29 mouse cellular contexts compared by ENCODE assay signal in the genomic region with DNA sequence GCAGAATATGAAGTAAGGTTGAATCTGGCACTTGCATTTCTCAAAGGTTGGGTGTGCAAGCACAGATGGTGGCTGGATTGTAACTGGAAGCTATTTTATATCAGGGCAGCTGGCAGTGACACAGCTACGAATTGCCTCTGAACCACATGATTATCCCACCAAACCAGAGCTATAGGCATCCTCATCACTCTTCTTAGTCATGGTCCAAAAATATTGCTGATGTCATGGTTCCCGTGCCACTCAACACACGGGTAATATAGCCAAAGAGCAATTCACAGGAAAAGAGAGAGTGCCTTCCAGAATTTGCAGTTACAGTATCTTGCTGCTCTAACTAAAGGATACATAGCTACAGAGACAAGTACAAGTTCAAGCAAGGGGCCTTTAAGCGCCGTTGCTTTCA. TPM values are rescaled to one million over a fixed set of nuclear protein-coding genes. Genes with fewer than 3 reads are reported as not detected.
A peak's percentile ranks its signal among the peaks of the same experiment; 100 is the strongest.
DNase-seq lines count a peak whose midpoint lies in the region; ATAC-seq and TF ChIP-seq lines count a peak whose summit lies in the region.
"Had no signal": no experiment of that assay in that cellular context is flagged by ENCODE, and none has a peak within 500 bp of the region (broad histone marks: within the 10 kb centered on the region; RNA-seq: fewer than 3 reads in every experiment).

No protein-coding gene starts in this region.

- no peaks in the 10 kb centered on the region for H3K27me3 ChIP-seq in C2C12 (ENCODE audit: control insufficient read depth, insufficient read depth, insufficient read length)
- H3K27me3 ChIP-seq in neural tube, embryonic 15.5 days (replicated peaks): no peaks in the 10 kb centered on the region
- H3K27me3 ChIP-seq: embryonic facial prominence, embryonic 12.5 days; embryonic facial prominence, embryonic 15.5 days had no signal

- H3K79me2 ChIP-seq in C2C12 (ENCODE audit: control insufficient read depth, insufficient read depth): no peaks in the 10 kb centered on the region

- H3K9ac ChIP-seq in neural tube, embryonic 15.5 days (replicated peaks): no peak overlapping the region
- H3K9ac ChIP-seq: embryonic facial prominence, embryonic 12.5 days; embryonic facial prominence, embryonic 15.5 days; forebrain, embryonic 12.5 days had no signal

- peak; percentile 81 for DNase-seq in heart, adult 11 months
- no peak for DNase-seq in heart, adult 8-10 months (ENCODE audit: low spot score)
- DNase-seq in 3T3-L1 (ENCODE audit: low read depth, low spot score): peak; percentile 62
- DNase-seq in NIH3T3 (ENCODE audit: low read depth): peak; percentile 34
- DNase-seq in cerebellum, adult 9-10 months: no peak
- DNase-seq in spleen, postnatal 10 days (ENCODE audit: low spot score in 2 of 2): no peak
- DNase-seq: adrenal gland, adult 2 months; adrenal gland, postnatal 10 days; adrenal gland, postnatal 25 days; B cell, adult 2 months; cerebellum, adult 11-12 months; cerebellum, adult 2 months; cerebellum, adult 9-11 months; cerebellum, postnatal 14 days; cerebellum, postnatal 36 days; embryo, embryonic 11 days had no signal

- H3K4me1 ChIP-seq in neural tube, embryonic 15.5 days: no peaks in the 10 kb centered on the region
- H3K4me1 ChIP-seq: forebrain, embryonic 10.5 days; forebrain, embryonic 12.5 days had no signal

- H3K27ac ChIP-seq in neural tube, embryonic 15.5 days (replicated peaks): no peak overlapping the region
- H3K27ac ChIP-seq: embryonic facial prominence, embryonic 12.5 days; embryonic facial prominence, embryonic 15.5 days; forebrain, embryonic 10.5 days; forebrain, embryonic 12.5 days had no signal

- ATAC-seq in neural tube, embryonic 15.5 days (ENCODE audit: low FRiP score): no peak
- ATAC-seq: forebrain, embryonic 14.5 days; forebrain, embryonic 16.5 days had no signal

- H3K36me3 ChIP-seq in C2C12 (ENCODE audit: control insufficient read depth, insufficient read depth): no peaks in the 10 kb centered on the region
- H3K36me3 ChIP-seq in neural tube, embryonic 15.5 days: no peaks in the 10 kb centered on the region
- H3K36me3 ChIP-seq: embryonic facial prominence, embryonic 12.5 days; embryonic facial prominence, embryonic 15.5 days; forebrain, embryonic 10.5 days; forebrain, embryonic 12.5 days had no signal

- H3K9me3 ChIP-seq in neural tube, embryonic 15.5 days (replicated peaks): no peaks in the 10 kb centered on the region
- H3K9me3 ChIP-seq: embryonic facial prominence, embryonic 12.5 days; embryonic facial prominence, embryonic 15.5 days; forebrain, embryonic 10.5 days; forebrain, embryonic 12.5 days had no signal

- no peak overlapping the region for H3ac ChIP-seq in C2C12 (ENCODE audit: control insufficient read depth, insufficient read length, low read depth)

- H3K4me3 ChIP-seq in C2C12 (ENCODE audit: insufficient read depth, poor library complexity, severe bottlenecking): no peak overlapping the region
- H3K4me3 ChIP-seq in neural tube, embryonic 15.5 days (replicated peaks): no peak overlapping the region
- H3K4me3 ChIP-seq: embryonic facial prominence, embryonic 12.5 days; embryonic facial prominence, embryonic 15.5 days; erythroblast, embryonic 14.5 days; forebrain, embryonic 10.5 days; forebrain, embryonic 12.5 days had no signal

- TF ChIP-seq CTCF in C2C12 (IDR thresholded peaks at IDR 0.05; ENCODE audit: control insufficient read depth, insufficient read depth, insufficient read length): no peak

- WGBS in neural tube, embryonic 15.5 days: 81% methylated on average over 5 of the region's 5 CpGs

- H3K4me2 ChIP-seq in neural tube, embryonic 15.5 days: no peak overlapping the region
- H3K4me2 ChIP-seq: embryonic facial prominence, embryonic 12.5 days; embryonic facial prominence, embryonic 15.5 days; forebrain, embryonic 12.5 days had no signal

- no peaks in the 10 kb centered on the region for H3K79me3 ChIP-seq in C2C12 (ENCODE audit: low read depth)

TF ChIP-seq in C2C12, 6 proteins besides CTCF, POLR2A, EP300 and RAD21:
- peak; percentile 47 for TF ChIP-seq MYOD1 (IDR thresholded peaks at IDR 0.05; ENCODE audit: control insufficient read depth, insufficient read length, low read depth)
- no peak for TF ChIP-seq MYOG (IDR thresholded peaks at IDR 0.05; ENCODE audit: control insufficient read depth, extremely low read depth, insufficient read length)

RNA-seq across cellular contexts. Expression of gene Pax3, which starts 37.4 kb away (rescaled TPM):
- not detected for total RNA-seq in heart, adult 8-10 months (2022)
- 0.23 TPM for polyA plus RNA-seq in C2C12 (2012; fragmentation: generic; extraction: Trizol)
- polyA plus RNA-seq in neural tube, embryonic 15.5 days (2015; fragmentation: Nextera tagmentation; extraction: Ambion mirVana): 2.5 and 3.4 TPM in 2 replicates
- total RNA-seq: adrenal gland, adult 2 months; adrenal gland, postnatal 25 days; adrenal gland, postnatal 4 days; common myeloid progenitor, adult 5-6 weeks; MEL had no signal
- polyA plus RNA-seq: adrenal gland, adult 2 months; erythroblast, embryonic 14.5 days; forebrain, embryonic 16.5 days; frontal cortex, adult 2 months had no signal

Comparison
In these comparisons a context has a peak if more than half of its experiments do, and no peak if none do; other contexts are left out.
1. DNase-seq: peak in heart, adult 11 months (single experiment), 3T3-L1 (single experiment) and NIH3T3 (single experiment); none in heart, adult 8-10 months (single experiment), cerebellum, adult 9-10 months (single experiment) and spleen, postnatal 10 days (0 of 2).